Mouse (Mus musculus) liver, embryonic 15.5 days (tissue): ENCODE data around the gene 1110002E22Rik. TPM values are rescaled to one million over a fixed set of nuclear protein-coding genes. Genes with fewer than 3 reads are reported as not detected.

Source experiments
- ATAC-seq: fragments of 200-750 bp; cut with Nextera tagmentation; 2 replicates; pipeline ENCODE4 v1.8.0; 2017; ENCODE audit warnings: moderate number of reproducible peaks, mild to moderate bottlenecking, moderate library complexity; ENCODE audit not compliant: insufficient read depth
- H3K27ac ChIP-seq: fragments of 300-500 bp; sonication (generic); replicated peaks from 2 replicates; pipeline ENCODE4 v1.5.1; 2015; ENCODE audit warnings: mild to moderate bottlenecking, inconsistent platforms
- H3K27me3 ChIP-seq: fragments of 300-500 bp; sonication (generic); 2 replicates; pipeline ENCODE4 v1.6.1; 2015; ENCODE audit warnings: mild to moderate bottlenecking, inconsistent platforms
- H3K36me3 ChIP-seq: fragments of 300-500 bp; sonication (generic); replicated peaks from 2 replicates; pipeline ENCODE4 v1.6.1; 2015; ENCODE audit warnings: moderate library complexity, mild to moderate bottlenecking, inconsistent platforms
- H3K4me1 ChIP-seq: fragments of 300-500 bp; sonication (generic); replicated peaks from 2 replicates; pipeline ENCODE4 v1.6.1; 2015; ENCODE audit warnings: inconsistent platforms
- H3K4me2 ChIP-seq: fragments of 300-500 bp; sonication (generic); 2 replicates; pipeline ENCODE4 v1.6.1; 2015; ENCODE audit warnings: moderate library complexity, mild to moderate bottlenecking, inconsistent platforms
- H3K4me3 ChIP-seq: fragments of 300-500 bp; sonication (generic); replicated peaks from 2 replicates; pipeline ENCODE4 v1.5.1; 2015; ENCODE audit warnings: mild to moderate bottlenecking, inconsistent platforms
- H3K9ac ChIP-seq: fragments of 300-500 bp; sonication (generic); 2 replicates; pipeline ENCODE4 v1.6.1; 2015; ENCODE audit warnings: moderate library complexity, mild to moderate bottlenecking, inconsistent platforms
- H3K9me3 ChIP-seq: fragments of 300-500 bp; sonication (generic); replicated peaks from 2 replicates; pipeline ENCODE4 v1.6.1; 2016; ENCODE audit warnings: inconsistent platforms
- WGBS: fragments of 180-500 bp; shearing (Covaris S2); methylation state at CpG from one replicate; pipeline ENCODE4 v1.1.7; 2015; ENCODE audit warnings: mixed read lengths; ENCODE audit not compliant: insufficient replicate concordance; 5-methylcytosine and 5-hydroxymethylcytosine counted together
- polyA plus RNA-seq: library from polyadenylated mRNA; unstranded; fragments of >200 nt; fragmentation: Nextera tagmentation; extraction: Ambion mirVana; gene quantifications from 2 replicates; pipeline ENCODE4 v1.2.1, GENCODE M21; 2015

Gene 1110002E22Rik
- polyA plus RNA-seq, 1 experiment from 2014 or later = 0.24 TPM

- Histone ChIP-seq H3K9ac (no peak overlapping the region), H3K4me2 (no peak overlapping the region), H3K27me3 (no peaks in the 10 kb centered on the region), H3K4me3 (no peak overlapping the region), H3K9me3 (no peaks in the 10 kb centered on the region), H3K36me3 (0 out of 2 replicates have a peak, but pooled peaks cover 11% of the 10 kb centered on the region), H3K27ac (no peak overlapping the region), H3K4me1 (no peaks in the 10 kb centered on the region)
- ATAC-seq = no peak
- WGBS = 78% methylated on average over 17 of the region's 17 CpGs
These were observed 49.3 kb downstream of the 1110002E22Rik start for GRCm38 (mm10) chr3:138114106-138114505.

- 73% methylated on average over 4 of the region's 4 CpGs for WGBS
- H3K4me3 ChIP-seq = no peak overlapping the region
- no peak for ATAC-seq
- no peak overlapping the region for H3K27ac ChIP-seq
- H3K4me2 ChIP-seq = no peak overlapping the region
- no peaks in the 10 kb centered on the region for H3K27me3 ChIP-seq
- H3K4me1 ChIP-seq = no peaks in the 10 kb centered on the region
- no peaks in the 10 kb centered on the region for H3K9me3 ChIP-seq
- H3K9ac ChIP-seq = no peak overlapping the region
- H3K36me3 ChIP-seq = 0 out of 2 replicates have a peak, but pooled peaks cover 11% of the 10 kb centered on the region
These were observed 52.0 kb downstream of the 1110002E22Rik start for GRCm38 (mm10) chr3:138116871-138117270.

GRCm38 (mm10) chr3:138118392-138118791 is 53.5 kb downstream of the 1110002E22Rik start:
- no peak overlapping the region for H3K9ac ChIP-seq
- no peak overlapping the region for H3K4me2 ChIP-seq
- no peaks in the 10 kb centered on the region for H3K27me3 ChIP-seq
- ATAC-seq = no peak
- no peaks in the 10 kb centered on the region for H3K9me3 ChIP-seq
- no peaks in the 10 kb centered on the region for H3K4me1 ChIP-seq
- H3K36me3 ChIP-seq = 0 out of 2 replicates have a peak, but pooled peaks cover 8% of the 10 kb centered on the region
- no peak overlapping the region for H3K27ac ChIP-seq
- H3K4me3 ChIP-seq = no peak overlapping the region
- 45% methylated on average over 6 of the region's 6 CpGs for WGBS

- WGBS = 64% methylated on average over 14 of the region's 14 CpGs
- H3K4me3 ChIP-seq = no peak overlapping the region
These were observed 54.0 kb downstream of the 1110002E22Rik start for GRCm38 (mm10) chr3:138118831-138119230.

GRCm38 (mm10) chr3:138119444-138120105 is 54.7 kb downstream of the 1110002E22Rik start:
- WGBS = 80% methylated on average over 16 of the region's 16 CpGs

More at GRCm38 (mm10) chr3:138118831-138119230, 54.0 kb downstream of the 1110002E22Rik start:
- Histone ChIP-seq H3K27ac (no peak overlapping the region), H3K27me3 (no peaks in the 10 kb centered on the region), H3K9ac (no peak overlapping the region), H3K9me3 (no peaks in the 10 kb centered on the region), H3K36me3 (0 out of 2 replicates have a peak, but pooled peaks cover 7% of the 10 kb centered on the region), H3K4me2 (no peak overlapping the region), H3K4me1 (no peaks in the 10 kb centered on the region)
- no peak for ATAC-seq

DNA sequence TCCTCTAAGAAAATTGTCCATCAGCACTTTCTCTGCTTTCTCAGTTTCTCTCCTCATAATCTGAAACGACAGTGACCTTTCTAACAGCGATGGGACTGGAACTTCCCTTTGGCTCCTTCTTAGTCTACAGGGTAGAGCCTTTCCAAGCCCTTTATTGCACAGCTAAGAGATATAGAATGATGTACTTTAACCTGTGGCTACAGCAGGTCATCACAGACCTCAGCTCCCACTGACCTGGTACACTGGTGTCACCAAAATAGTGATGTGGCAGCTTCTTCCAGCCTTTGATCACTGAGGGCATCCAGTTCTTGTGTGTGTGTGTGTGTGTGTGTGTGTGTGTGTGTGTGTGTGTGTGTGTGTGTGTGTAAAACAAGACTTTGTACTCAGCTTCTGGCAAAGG is 56.6 kb downstream of the 1110002E22Rik start:
- Histone ChIP-seq H3K27me3 (no peaks in the 10 kb centered on the region), H3K4me2 (no peak overlapping the region), H3K4me3 (no peak overlapping the region), H3K36me3 (no peaks in the 10 kb centered on the region), H3K4me1 (no peaks in the 10 kb centered on the region), H3K27ac (no peak overlapping the region), H3K9ac (no peak overlapping the region), H3K9me3 (no peaks in the 10 kb centered on the region)
- 81% methylated on average over 2 of the region's 2 CpGs for WGBS
- no peak for ATAC-seq

More at GRCm38 (mm10) chr3:138119444-138120105, 54.7 kb downstream of the 1110002E22Rik start:
- Histone ChIP-seq H3K36me3 (no peaks in the 10 kb centered on the region), H3K27me3 (no peaks in the 10 kb centered on the region), H3K4me3 (no peak overlapping the region), H3K4me1 (no peaks in the 10 kb centered on the region), H3K4me2 (no peak overlapping the region), H3K9ac (no peak overlapping the region), H3K9me3 (no peaks in the 10 kb centered on the region), H3K27ac (no peak overlapping the region)
- ATAC-seq = no peak

- H3K4me2 ChIP-seq = no peak overlapping the region
- H3K27me3 ChIP-seq = no peaks in the 10 kb centered on the region
- H3K4me3 ChIP-seq = no peak overlapping the region
- H3K27ac ChIP-seq = no peak overlapping the region
- no peaks in the 10 kb centered on the region for H3K36me3 ChIP-seq
- H3K9ac ChIP-seq = no peak overlapping the region
- H3K9me3 ChIP-seq = no peaks in the 10 kb centered on the region
- peaks cover 11% of the 10 kb centered on the region; the same call in 1 of the 2 replicates for H3K4me1 ChIP-seq
- ATAC-seq = no peak
- 64% methylated on average over 10 of the region's 10 CpGs for WGBS
These were observed 59.0 kb downstream of the 1110002E22Rik start for GRCm38 (mm10) chr3:138123842-138124241.

DNA sequence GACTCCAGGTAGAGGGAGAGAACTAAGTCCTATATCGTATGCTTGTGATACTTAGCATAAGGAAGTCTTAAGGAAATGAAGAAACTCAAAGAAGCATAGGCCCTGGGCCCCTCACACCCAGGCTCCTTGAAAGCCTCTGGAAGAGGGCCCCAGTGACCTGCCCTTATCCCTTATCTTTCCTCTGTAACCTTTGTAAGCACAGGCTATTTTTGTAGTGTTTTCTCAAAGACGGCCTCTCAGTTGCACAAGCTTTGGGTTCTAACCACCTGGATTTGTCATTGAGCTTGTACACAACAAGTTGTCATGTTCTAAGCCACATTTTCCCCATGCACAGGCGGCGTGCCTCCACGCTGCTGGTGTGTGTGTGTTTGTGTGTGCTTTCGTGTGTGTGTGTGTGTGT is 64.3 kb downstream of the 1110002E22Rik start:
- Histone ChIP-seq H3K27ac (no peak overlapping the region), H3K9me3 (no peaks in the 10 kb centered on the region), H3K4me2 (peak overlapping the region; percentile 36), H3K4me1 (peaks cover 11% of the 10 kb centered on the region; the same call in 1 of the 2 replicates), H3K27me3 (no peaks in the 10 kb centered on the region), H3K4me3 (peak overlapping the region; percentile 3; the same call in 1 of the 2 replicates), H3K36me3 (no peaks in the 10 kb centered on the region), H3K9ac (no peak overlapping the region)
- peak; percentile 29; the same call in 1 of the 2 replicates for ATAC-seq
- WGBS = 58% methylated on average over 6 of the region's 6 CpGs

DNA sequence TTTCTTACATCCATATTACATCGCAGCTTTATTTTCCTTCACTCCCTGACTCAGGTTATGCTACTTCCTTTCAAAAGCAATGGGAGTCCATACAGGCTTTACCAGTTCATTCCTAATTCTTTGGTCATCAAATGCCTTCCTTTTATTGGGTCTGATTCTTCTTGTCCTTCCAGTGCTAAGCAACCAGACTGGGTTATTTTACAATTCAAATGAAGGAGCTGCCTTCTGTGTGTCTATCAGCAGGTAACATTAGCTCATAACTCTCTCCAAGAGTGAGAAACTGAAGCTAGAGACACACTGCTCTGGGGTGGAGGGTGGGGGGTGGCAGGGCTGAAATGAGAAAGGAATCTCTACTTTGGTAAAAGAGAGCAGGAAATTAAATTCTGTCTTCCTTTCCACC is 65.8 kb downstream of the 1110002E22Rik start:
- no peak overlapping the region for H3K4me2 ChIP-seq
- WGBS = 50% methylated on average over 1 of the region's 1 CpGs
- no peak for ATAC-seq

More for the DNA sequence above, 65.8 kb downstream of the 1110002E22Rik start:
- H3K4me1 ChIP-seq = peaks cover 11% of the 10 kb centered on the region; the same call in 1 of the 2 replicates
- H3K9me3 ChIP-seq = no peaks in the 10 kb centered on the region
- no peaks in the 10 kb centered on the region for H3K27me3 ChIP-seq
- peak overlapping the region; percentile 51; the same call in 1 of the 2 replicates for H3K27ac ChIP-seq
- H3K9ac ChIP-seq = no peak overlapping the region
- H3K36me3 ChIP-seq = no peaks in the 10 kb centered on the region
- peak overlapping the region; percentile 44 for H3K4me3 ChIP-seq
